Mouse (Mus musculus) CD4-positive naive resting alpha-beta T cell, adult 76 days (primary cell): Measurements from ENCODE around the gene Olfr1219. TPM values are rescaled to one million over a fixed set of nuclear protein-coding genes. Genes with fewer than 3 reads are reported as not detected.

Experiments used
- total RNA-seq: library from RNA; stranded (reverse); gene quantifications from one replicate; pipeline ENCODE4 v1.2.4, GENCODE M21; 2023

Olfr1219 gene
- total RNA-seq = not detected

GRCm38 (mm10) chr2:89083413-89083812, at the start of gene Olfr1219:
Olfr1219 (minus strand) TSS chr2:89083513.

GRCm38 (mm10) chr2:89132954-89133353, 49.6 kb upstream of the Olfr1219 start, which contains the start of gene Olfr1222:
Olfr1222 (minus strand) TSS chr2:89133054.

GRCm38 (mm10) chr2:89117183-89117582, 33.9 kb upstream of the Olfr1219 start, which contains the start of gene Olfr1221:
Olfr1221 (minus strand) TSS chr2:89117283.

GRCm38 (mm10) chr2:89106735-89107134, 23.4 kb upstream of the Olfr1219 start, which contains the start of gene Olfr1220:
Olfr1220 (minus strand) TSS chr2:89106835.

GRCm38 (mm10) chr2:89061087-89061486, 22.2 kb downstream of the Olfr1219 start, which contains the start of gene Olfr1218:
Olfr1218 (minus strand) TSS chr2:89061187.

GRCm38 (mm10) chr2:89031965-89032364, 51.3 kb downstream of the Olfr1219 start, which contains the start of gene Olfr1217:
Olfr1217 (minus strand) TSS chr2:89032065.

Other genes with a start within 250 kb of the Olfr1219 start
- not detected for gene Olfr1204, start 234.2 kb downstream of the Olfr1219 start, total RNA-seq
- gene Olfr1206, start 220.3 kb downstream of the Olfr1219 start, total RNA-seq = not detected
- not detected for gene Olfr1208, start 181.2 kb downstream of the Olfr1219 start, total RNA-seq
- gene Olfr1209, start 168.4 kb downstream of the Olfr1219 start, total RNA-seq = not detected
- not detected for gene Olfr1211, start 145.4 kb downstream of the Olfr1219 start, total RNA-seq
- gene Olfr1212, start 129.5 kb downstream of the Olfr1219 start, total RNA-seq = not detected
- not detected for gene Gm13762, start 103.2 kb downstream of the Olfr1219 start, total RNA-seq
- gene Olfr1214, start 90.9 kb downstream of the Olfr1219 start, total RNA-seq = not detected
- gene Olfr1215, start 76.5 kb downstream of the Olfr1219 start, total RNA-seq = not detected
- gene Olfr1216, start 65.2 kb downstream of the Olfr1219 start, total RNA-seq = not detected
- gene Olfr1217, start 51.4 kb downstream of the Olfr1219 start, total RNA-seq = not detected
- not detected for gene Olfr1218, start 22.3 kb downstream of the Olfr1219 start, total RNA-seq
- gene Olfr1220, start 23.3 kb upstream of the Olfr1219 start, total RNA-seq = not detected
- gene Olfr1221, start 33.8 kb upstream of the Olfr1219 start, total RNA-seq = not detected
- not detected for gene Olfr1222, start 49.5 kb upstream of the Olfr1219 start, total RNA-seq
- gene Olfr1223, start 68.0 kb upstream of the Olfr1219 start, total RNA-seq = not detected
- gene Olfr1224-ps1, start 80.6 kb upstream of the Olfr1219 start, total RNA-seq = not detected
- not detected for gene Olfr1225, start 91.2 kb upstream of the Olfr1219 start, total RNA-seq
- gene Olfr1226, start 116.5 kb upstream of the Olfr1219 start, total RNA-seq = not detected
- not detected for gene Olfr1228, start 170.5 kb upstream of the Olfr1219 start, total RNA-seq
- gene Olfr1229, start 204.5 kb upstream of the Olfr1219 start, total RNA-seq = not detected
- not detected for gene Olfr1230, start 213.8 kb upstream of the Olfr1219 start, total RNA-seq
- not detected for gene Olfr1231, start 223.6 kb upstream of the Olfr1219 start, total RNA-seq
- not detected for gene Olfr1232, start 246.2 kb upstream of the Olfr1219 start, total RNA-seq